Mouse (Mus musculus) bone marrow, adult 2 months (tissue): Measurements from ENCODE around the gene Tomm20.

Experiments
- CTCF ChIP-seq: fragments of 200-500 bp; IDR thresholded peaks from 2 replicates; pipeline ENCODE4 v1.5.1; 2011; ENCODE audit warnings: low read length, control low read depth; ENCODE audit not compliant: control insufficient read depth, insufficient read depth
- POLR2A ChIP-seq: fragments of 200-500 bp; IDR thresholded peaks from 2 replicates; pipeline ENCODE4 v1.6.1; 2011; ENCODE audit warnings: low read depth, mild to moderate bottlenecking, control low read depth, low read length, borderline replicate concordance; ENCODE audit not compliant: control insufficient read depth

DNA sequence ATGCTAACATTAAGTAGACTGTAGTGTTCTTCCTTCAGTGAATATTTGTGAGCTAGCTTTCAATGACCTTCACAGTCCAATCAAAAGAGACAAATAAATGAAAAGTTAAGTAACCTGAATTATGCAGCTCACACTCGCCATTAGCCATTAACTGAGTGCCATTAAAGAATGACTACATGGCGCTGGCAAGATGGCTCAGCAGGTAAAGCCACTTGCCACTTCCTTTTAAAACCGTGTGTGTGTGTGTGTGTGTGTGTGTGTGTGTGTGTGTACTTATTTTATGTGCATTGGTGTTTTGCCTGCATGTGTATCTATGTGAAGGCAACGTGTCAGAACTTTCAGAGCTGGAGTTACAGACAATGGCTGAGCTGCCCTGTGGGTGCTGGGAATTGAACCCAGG is 28.9 kb upstream of the Tomm20 start:
- TF ChIP-seq CTCF (no peak), POLR2A (no peak)
